Mouse (Mus musculus) liver, postnatal 0 days (tissue): ENCODE measurements around the gene Prickle3. TPM values are rescaled to one million over a fixed set of nuclear protein-coding genes. Genes with fewer than 3 reads are reported as not detected.
A peak's percentile ranks its signal among the peaks of the same experiment; 100 is the strongest.
"Not testable (repeated sequence)": the region's sequence is repeated elsewhere in the genome, so short reads cannot be mapped to it uniquely, and the experiment has no call there.

Source experiments
- ATAC-seq: fragments of 200-750 bp; cut with Nextera tagmentation; 2 replicates; pipeline ENCODE4 v1.8.0; 2017; ENCODE audit warnings: mild to moderate bottlenecking, moderate library complexity
- DNase-seq: peaks from one replicate; pipeline ENCODE4 v3.0.0-alpha.2; 2016
- H3K27ac ChIP-seq: fragments of 300-500 bp; sonication (generic); 2 replicates; pipeline ENCODE4 v1.5.1; 2014; ENCODE audit warnings: antibody characterized with exemption, moderate library complexity, mild to moderate bottlenecking, low read depth
- H3K27me3 ChIP-seq: fragments of 300-500 bp; sonication (generic); 2 replicates; pipeline ENCODE4 v1.6.1; 2014; ENCODE audit warnings: low read length, control low read depth, mixed read lengths; ENCODE audit not compliant: insufficient read depth
- H3K36me3 ChIP-seq: fragments of 300-500 bp; sonication (generic); replicated peaks from 2 replicates; pipeline ENCODE4 v1.6.1; 2014; ENCODE audit warnings: mild to moderate bottlenecking, control low read depth, low read length, moderate library complexity, mixed read lengths; ENCODE audit not compliant: insufficient read depth
- H3K4me1 ChIP-seq: fragments of 300-500 bp; sonication (generic); 2 replicates; pipeline ENCODE4 v1.6.1; 2014; ENCODE audit warnings: antibody characterized with exemption, mild to moderate bottlenecking, control low read depth; ENCODE audit not compliant: insufficient read depth
- H3K4me2 ChIP-seq: fragments of 300-500 bp; sonication (generic); 2 replicates; pipeline ENCODE4 v1.6.1; 2014; ENCODE audit warnings: low read depth, mild to moderate bottlenecking, low read length, moderate library complexity, mixed read lengths
- H3K4me3 ChIP-seq: fragments of 300-500 bp; sonication (generic); 2 replicates; pipeline ENCODE4 v1.5.1; 2014; ENCODE audit warnings: low read depth, low read length
- H3K9ac ChIP-seq: fragments of 300-500 bp; sonication (generic); replicated peaks from 2 replicates; pipeline ENCODE4 v1.6.1; 2014; ENCODE audit warnings: mild to moderate bottlenecking, moderate library complexity
- H3K9me3 ChIP-seq: fragments of 300-500 bp; sonication (generic); 2 replicates; pipeline ENCODE4 v1.6.1; 2016; ENCODE audit warnings: mild to moderate bottlenecking, control low read depth, low read length, mixed read lengths
- CTCF ChIP-seq: sonication (generic); IDR thresholded peaks from 2 replicates; pipeline ENCODE4 v1.5.1; 2016; ENCODE audit warnings: antibody characterized with exemption, low read depth
- WGBS: fragments of 180-500 bp; shearing (Covaris S2); extraction: QIAGEN DNeasy Blood & Tissue Kit; methylation state at CpG from one replicate; pipeline ENCODE4 v1.1.7; 2014; ENCODE audit not compliant: insufficient replicate concordance; 5-methylcytosine and 5-hydroxymethylcytosine counted together
- polyA plus RNA-seq: library from polyadenylated mRNA; unstranded; fragments of >200 nt; fragmentation: Nextera tagmentation; extraction: Ambion mirVana; gene quantifications from 2 replicates; pipeline ENCODE4 v1.2.1, GENCODE M21; 2015

Prickle3 gene
- polyA plus RNA-seq, 1 experiment from 2014 or later: 1.7 TPM

DNA sequence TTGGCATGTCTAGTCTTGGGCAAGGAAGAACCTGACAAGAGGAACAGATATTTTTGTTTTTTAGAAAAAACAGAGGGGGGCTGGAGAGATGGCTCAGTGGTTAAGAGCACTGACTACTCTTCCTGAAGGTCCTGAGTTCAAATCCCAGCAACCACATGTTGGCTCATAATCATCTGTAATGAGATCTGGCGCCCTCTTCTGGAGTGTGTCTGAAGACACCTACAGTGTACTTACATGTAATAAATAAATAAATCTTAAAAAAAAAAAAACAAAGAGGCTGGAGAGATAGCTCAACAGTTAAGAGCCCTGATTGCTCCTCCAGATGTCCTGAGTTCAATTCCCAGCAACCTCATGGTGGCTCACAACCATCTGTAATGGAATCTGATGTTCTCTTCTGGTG lies 59.0 kb downstream of the Prickle3 start:
- WGBS: 42% methylated on average over 1 of the region's 1 CpGs
- not testable (repeated sequence) for DNase-seq, H3K9ac ChIP-seq, H3K9me3 ChIP-seq, ATAC-seq, H3K27me3 ChIP-seq, H3K36me3 ChIP-seq, H3K4me3 ChIP-seq, H3K4me2 ChIP-seq, H3K4me1 ChIP-seq, H3K27ac ChIP-seq
- TF ChIP-seq CTCF: peak; percentile 30; the same call in 1 of the 2 replicates

Other genes starting within 250 kb of the Prickle3 start
- gene Foxp3, start 83.6 kb upstream of the Prickle3 start, polyA plus RNA-seq: not detected in 2 replicates
- gene Ppp1r3f, start 83.0 kb upstream of the Prickle3 start, polyA plus RNA-seq: 0.26 and 0.35 TPM in 2 replicates
- 9.9 and 10.5 TPM in 2 replicates for gene Ccdc22, start 51.7 kb upstream of the Prickle3 start, polyA plus RNA-seq
- gene Cacna1f, start 50.2 kb upstream of the Prickle3 start, polyA plus RNA-seq: 0.05 and 0.07 TPM in 2 replicates
- gene Syp, start 18.8 kb upstream of the Prickle3 start, polyA plus RNA-seq: 0.04 TPM in 1 of 2 replicates, not detected in the other
- 25.7 TPM in 2 replicates for gene Plp2, start 14.1 kb downstream of the Prickle3 start, polyA plus RNA-seq
- gene Magix, start 24.0 kb downstream of the Prickle3 start, polyA plus RNA-seq: 2.4 TPM in 2 replicates
- gene Gpkow, start 39.9 kb downstream of the Prickle3 start, polyA plus RNA-seq: 8.0 and 9.3 TPM in 2 replicates
- gene Wdr45, start 57.1 kb downstream of the Prickle3 start, polyA plus RNA-seq: 17.4 and 18.5 TPM in 2 replicates
- not detected in 2 replicates for gene Gm45208, start 65.0 kb downstream of the Prickle3 start, polyA plus RNA-seq
- 1.9 and 2.1 TPM in 2 replicates for gene Praf2, start 71.2 kb downstream of the Prickle3 start, polyA plus RNA-seq
- 2.0 and 3.4 TPM in 2 replicates for gene Ccdc120, start 93.6 kb downstream of the Prickle3 start, polyA plus RNA-seq
- gene Tfe3, start 105.3 kb downstream of the Prickle3 start, polyA plus RNA-seq: 9.6 and 10.3 TPM in 2 replicates
- gene Gripap1, start 132.5 kb downstream of the Prickle3 start, polyA plus RNA-seq: 15.4 and 16.4 TPM in 2 replicates
- gene Kcnd1, start 165.0 kb downstream of the Prickle3 start, polyA plus RNA-seq: 0.09 and 0.15 TPM in 2 replicates
- gene Otud5, start 184.1 kb downstream of the Prickle3 start, polyA plus RNA-seq: 22.2 and 25.0 TPM in 2 replicates
- 3.0 and 3.3 TPM in 2 replicates for gene Pim2, start 221.0 kb downstream of the Prickle3 start, polyA plus RNA-seq
- 7.1 and 9.0 TPM in 2 replicates for gene Slc35a2, start 226.8 kb downstream of the Prickle3 start, polyA plus RNA-seq
- 39.2 and 41.9 TPM in 2 replicates for gene Pqbp1, start 242.0 kb downstream of the Prickle3 start, polyA plus RNA-seq
- gene Timm17b, start 242.1 kb downstream of the Prickle3 start, polyA plus RNA-seq: 117 TPM in 2 replicates